Mouse (Mus musculus): ENCODE data around the gene Tmc7. TPM values are rescaled to one million over a fixed set of nuclear protein-coding genes. Genes with fewer than 3 reads are reported as not detected.
A peak's percentile ranks its signal among the peaks of the same experiment; 100 is the strongest.

The Tmc7 gene
- total RNA-seq, 2 experiments from 2014 or later, result 15.0 to 16.8 TPM

GRCm38 (mm10) chr7:118599954-118600631 lies 15.6 kb upstream of the Tmc7 start:
- no peak for TF ChIP-seq CTCF (conservative IDR thresholded peaks at IDR 0.05)
- Histone ChIP-seq H3K27ac (no peak overlapping the region), H3K4me3 (no peak overlapping the region)
- DNase-seq (ENCODE audit: low spot score in 2 of 2), result no peak

DNA sequence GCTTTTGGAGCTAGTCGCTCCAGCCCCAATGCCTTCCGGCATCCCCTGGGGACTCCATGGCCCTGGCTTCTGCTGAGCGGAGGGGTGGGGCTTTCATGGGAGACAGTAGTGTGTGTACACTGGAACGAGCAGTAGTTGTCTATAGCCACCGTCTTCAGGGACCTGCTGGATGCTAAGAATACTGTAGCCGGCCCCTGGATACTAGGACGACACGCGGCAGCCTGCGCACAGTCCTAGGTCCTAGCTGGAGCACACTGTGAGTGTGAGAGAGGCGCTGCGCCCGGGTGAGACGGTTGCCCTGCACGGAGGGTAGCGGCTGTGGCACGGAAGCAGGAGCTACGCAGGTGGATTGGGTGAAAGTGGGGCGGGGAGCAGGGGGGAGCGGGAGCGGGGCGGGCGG lies 12.7 kb upstream of the Tmc7 start, which contains the start of gene Tmc5:
Gene Tmc5 (plus strand): TSS at position 97 of the 400 bp plus-strand sequence.
- Histone ChIP-seq H3K4me3 (no peak within 1 kb of the TSS), H3K27ac (no peak within 1 kb of the TSS)
- no peak for TF ChIP-seq CTCF (conservative IDR thresholded peaks at IDR 0.05)
- no peak for DNase-seq (ENCODE audit: low spot score in 2 of 2)

GRCm38 (mm10) chr7:118596271-118596670 lies 11.7 kb upstream of the Tmc7 start:
- TF ChIP-seq CTCF (conservative IDR thresholded peaks at IDR 0.05), result no peak
- no peak overlapping the region for H3K27ac ChIP-seq

GRCm38 (mm10) chr7:118595228-118595627 lies 10.7 kb upstream of the Tmc7 start:
- peak; percentile 97 for TF ChIP-seq CTCF (conservative IDR thresholded peaks at IDR 0.05)
- Histone ChIP-seq H3K27ac (peak overlapping the region; percentile 93), H3K4me3 (peak overlapping the region; percentile 7; the same call in 1 of the 2 replicates)
- DNase-seq (ENCODE audit: low spot score in 2 of 2), result peak; percentile 90 to 96

More at GRCm38 (mm10) chr7:118596271-118596670, 11.7 kb upstream of the Tmc7 start:
- no peak for DNase-seq (ENCODE audit: low spot score in 2 of 2)
- H3K4me3 ChIP-seq, result no peak overlapping the region

GRCm38 (mm10) chr7:118594611-118595010 lies 10.1 kb upstream of the Tmc7 start:
- no peak for TF ChIP-seq CTCF (conservative IDR thresholded peaks at IDR 0.05)
- Histone ChIP-seq H3K4me3 (no peak overlapping the region), H3K27ac (peak overlapping the region; percentile 93)
- no peak for DNase-seq (ENCODE audit: low spot score in 2 of 2)

DNA sequence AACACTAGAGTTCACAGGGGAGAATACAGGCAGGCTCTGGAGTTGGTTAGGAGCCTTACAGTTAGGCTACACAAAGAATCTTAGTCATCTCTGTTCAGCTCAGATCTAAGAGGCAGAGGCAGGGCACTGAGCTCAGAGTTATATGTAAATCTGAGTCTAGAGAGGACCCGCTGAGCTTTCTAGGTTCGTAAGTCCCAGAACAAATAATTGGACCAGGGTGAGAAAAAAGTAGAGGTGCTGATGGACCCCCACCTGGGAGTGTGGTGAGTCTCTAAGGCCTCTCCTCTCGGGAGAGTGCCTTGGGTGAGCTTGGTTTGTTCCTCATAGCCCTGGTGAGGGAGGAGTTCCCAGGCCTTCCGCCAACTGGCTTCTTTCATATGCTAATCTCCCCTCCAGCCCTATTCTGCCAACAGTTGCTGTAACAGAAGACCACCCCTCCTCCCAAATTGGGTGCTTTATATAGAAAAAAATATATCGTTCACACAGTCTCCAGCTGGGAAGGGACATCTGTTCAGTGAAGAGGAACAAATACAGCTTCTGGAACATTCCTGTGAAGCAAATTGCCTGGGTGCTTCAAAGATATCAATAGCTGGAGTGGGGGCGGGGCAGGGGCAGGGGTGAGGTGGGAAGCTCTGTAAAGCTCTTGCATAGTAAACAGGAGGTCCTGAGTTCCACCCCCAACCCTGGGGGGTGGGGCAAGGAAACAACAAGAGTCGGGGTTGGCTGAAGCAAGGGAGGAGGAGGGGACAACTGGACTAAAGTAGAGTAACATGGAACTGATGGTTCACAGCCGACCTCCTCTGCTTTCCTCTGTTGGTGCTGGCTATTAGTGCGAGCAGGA lies 9.3 kb upstream of the Tmc7 start:
- H3K27ac ChIP-seq, result peak overlapping the region; percentile 93
- no peak for TF ChIP-seq CTCF (conservative IDR thresholded peaks at IDR 0.05)
- H3K4me3 ChIP-seq, result no peak overlapping the region
- DNase-seq (ENCODE audit: low spot score in 2 of 2), result peak; percentile 67 to 82

GRCm38 (mm10) chr7:118592146-118592545 lies 7.6 kb upstream of the Tmc7 start:
- no peak for TF ChIP-seq CTCF (conservative IDR thresholded peaks at IDR 0.05)
- Histone ChIP-seq H3K27ac (peak overlapping the region; percentile 93), H3K4me3 (no peak overlapping the region)
- peak in 1 of 2 experiments; percentile 41 for DNase-seq (ENCODE audit: low spot score in 2 of 2)

DNA sequence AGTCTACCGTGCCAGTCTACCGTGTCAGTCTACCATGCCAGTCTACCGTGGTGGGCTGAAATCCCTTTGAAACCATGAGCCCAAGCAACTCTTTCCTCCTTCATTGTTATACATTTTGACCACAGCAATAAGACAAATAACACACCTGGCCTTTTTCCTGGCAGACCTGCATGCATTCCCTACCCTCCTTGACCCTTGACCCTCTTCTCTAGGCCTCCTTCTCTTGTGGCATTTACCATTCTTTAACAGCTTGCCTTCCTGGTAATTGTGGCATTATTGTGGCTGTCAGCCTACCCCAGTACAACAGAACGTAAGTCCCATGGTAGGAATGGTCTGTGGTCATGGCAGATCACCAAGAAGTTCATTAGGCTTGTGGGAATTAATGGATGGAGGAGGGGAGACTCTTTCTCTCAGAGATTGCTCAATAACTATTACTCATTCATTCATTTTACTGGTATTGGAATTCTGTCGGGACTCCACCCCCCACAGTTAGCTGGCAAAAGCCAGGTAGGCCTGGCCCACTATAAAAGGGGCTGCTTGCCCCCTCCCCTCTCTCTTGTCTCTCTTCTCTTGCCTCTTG lies 6.3 kb upstream of the Tmc7 start:
- no peak for TF ChIP-seq CTCF (conservative IDR thresholded peaks at IDR 0.05)
- no peak overlapping the region for H3K4me3 ChIP-seq
- DNase-seq (ENCODE audit: low spot score in 2 of 2), result no peak
- no peak overlapping the region for H3K27ac ChIP-seq

- TF ChIP-seq CTCF (conservative IDR thresholded peaks at IDR 0.05), result no peak
- DNase-seq (ENCODE audit: low spot score in 2 of 2), result no peak
- no peak overlapping the region for H3K4me3 ChIP-seq
- H3K27ac ChIP-seq, result 0 out of 2 replicates have a peak overlapping the region, but pooled peaks have one; percentile 39
Measured at GRCm38 (mm10) chr7:118585856-118586255, 1.3 kb upstream of the Tmc7 start.

GRCm38 (mm10) chr7:118584926-118585325 lies 390 bp upstream of the Tmc7 start:
- Histone ChIP-seq H3K4me3 (peak overlapping the region; percentile 92), H3K27ac (peak overlapping the region; percentile 96; the same call in 1 of the 2 replicates)
- no peak for TF ChIP-seq CTCF (conservative IDR thresholded peaks at IDR 0.05)
- no peak for DNase-seq (ENCODE audit: low spot score in 2 of 2)

- Histone ChIP-seq H3K27ac (peak overlapping the region; percentile 96), H3K4me3 (peak overlapping the region; percentile 92)
- TF ChIP-seq CTCF (conservative IDR thresholded peaks at IDR 0.05), result no peak
- no peak for DNase-seq (ENCODE audit: low spot score in 2 of 2)
Measured at GRCm38 (mm10) chr7:118583821-118584220, 715 bp downstream of the Tmc7 start.

- TF ChIP-seq CTCF (conservative IDR thresholded peaks at IDR 0.05), result no peak; the same call in 1 of the 2 replicates
- no peak for DNase-seq (ENCODE audit: low spot score in 2 of 2)
- H3K4me3 ChIP-seq, result no peak overlapping the region
- H3K27ac ChIP-seq, result peak overlapping the region; percentile 89; the same call in 1 of the 2 replicates
Measured at GRCm38 (mm10) chr7:118579938-118580337, 4.6 kb downstream of the Tmc7 start.

GRCm38 (mm10) chr7:118578269-118578668 lies 6.3 kb downstream of the Tmc7 start:
- peak overlapping the region; percentile 37 for H3K4me3 ChIP-seq
- TF ChIP-seq CTCF (conservative IDR thresholded peaks at IDR 0.05), result no peak
- H3K27ac ChIP-seq, result peak overlapping the region; percentile 89
- DNase-seq (ENCODE audit: low spot score in 2 of 2), result no peak

All from layer of hippocampus, adult 2 months (tissue).